8 mouse cellular contexts compared by ENCODE assay signal in the genomic region with DNA sequence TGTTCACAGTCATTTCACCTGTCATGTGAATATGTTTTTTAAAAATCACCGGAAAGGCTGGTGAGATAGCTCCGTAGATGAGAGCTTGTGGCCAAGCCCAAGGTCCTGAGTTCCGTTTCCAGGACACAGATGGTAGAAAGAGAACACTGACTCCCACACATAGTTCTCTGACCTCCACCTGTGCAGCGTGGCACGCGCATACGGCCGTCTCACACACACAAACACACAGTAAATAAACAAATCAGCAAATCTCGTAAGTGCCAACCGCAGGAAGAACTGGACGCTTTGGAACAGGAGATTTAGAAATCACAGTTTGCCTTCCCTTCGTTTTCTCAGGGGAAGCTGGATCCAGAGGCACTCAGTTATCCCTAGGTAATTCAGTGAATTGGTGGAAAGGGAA. TPM values are rescaled to one million over a fixed set of nuclear protein-coding genes. Genes with fewer than 3 reads are reported as not detected.
DNase-seq lines count a peak whose midpoint lies in the region; ATAC-seq and TF ChIP-seq lines count a peak whose summit lies in the region.

No protein-coding gene starts in this region.

- WGBS in spleen, adult 2 months = 80% methylated on average over 12 of the region's 12 CpGs
- WGBS in liver, embryonic 11.5 days = 76% methylated on average over 12 of the region's 12 CpGs
- WGBS in stomach, postnatal 0 days = 59% methylated on average over 12 of the region's 12 CpGs

- peaks cover 91% of the 10 kb centered on the region for H3K4me1 ChIP-seq in erythroblast, embryonic 14.5 days (ENCODE audit: control insufficient read depth)
- peaks cover 42% of the 10 kb centered on the region for H3K4me1 ChIP-seq in spleen, adult 2 months (ENCODE audit: control insufficient read depth, insufficient read depth, insufficient read length)
- peaks cover 43% of the 10 kb centered on the region for H3K4me1 ChIP-seq in liver, embryonic 11.5 days (replicated peaks; ENCODE audit: control insufficient read depth, insufficient read depth, low read length)
- peaks cover 26% of the 10 kb centered on the region for H3K4me1 ChIP-seq in stomach, postnatal 0 days (replicated peaks; ENCODE audit: control insufficient read depth, insufficient read depth)

- TF ChIP-seq EP300 in stomach, postnatal 0 days (optimal IDR thresholded peaks at IDR 0.05) = no peak

- peaks cover 9% of the 10 kb centered on the region for H3K27me3 ChIP-seq in erythroblast, embryonic 14.5 days (ENCODE audit: control insufficient read depth)
- no peaks in the 10 kb centered on the region for H3K27me3 ChIP-seq in spleen, adult 2 months (ENCODE audit: control insufficient read depth, insufficient read depth, low read length)
- no peaks in the 10 kb centered on the region for H3K27me3 ChIP-seq in liver, embryonic 11.5 days (replicated peaks; ENCODE audit: control insufficient read depth, insufficient read depth, low read length)
- H3K27me3 ChIP-seq in stomach, postnatal 0 days (ENCODE audit: control insufficient read depth, insufficient read depth, low read length) = no peaks in the 10 kb centered on the region

- ATAC-seq in erythroblast, adult 5-6 weeks (replicated peaks; ENCODE audit: low FRiP score, poor library complexity, severe bottlenecking) = no peak
- no peak for ATAC-seq in liver, embryonic 11.5 days (replicated peaks; ENCODE audit: low FRiP score)
- ATAC-seq in stomach, postnatal 0 days (ENCODE audit: low FRiP score, low TSS enrichment) = no peak
- ATAC-seq in CD4-positive, CD25-positive, alpha-beta regulatory T cell, adult 4 months = no peak

- H3K9me3 ChIP-seq in erythroblast, embryonic 14.5 days (ENCODE audit: control insufficient read depth, low read length) = no peaks in the 10 kb centered on the region
- no peaks in the 10 kb centered on the region for H3K9me3 ChIP-seq in liver, embryonic 11.5 days (ENCODE audit: control insufficient read depth, low read length)
- H3K9me3 ChIP-seq in stomach, postnatal 0 days (ENCODE audit: control insufficient read depth, low read length) = no peaks in the 10 kb centered on the region

- H3K36me3 ChIP-seq in erythroblast, embryonic 14.5 days (ENCODE audit: control insufficient read depth) = peaks cover 13% of the 10 kb centered on the region
- no peaks in the 10 kb centered on the region for H3K36me3 ChIP-seq in spleen, adult 2 months (ENCODE audit: control insufficient read depth, insufficient read depth, low read length)
- H3K36me3 ChIP-seq in liver, embryonic 11.5 days (ENCODE audit: control insufficient read depth, insufficient read depth, low read length) = no peaks in the 10 kb centered on the region
- H3K36me3 ChIP-seq in stomach, postnatal 0 days (ENCODE audit: control insufficient read depth, insufficient read depth, low read length) = no peaks in the 10 kb centered on the region

- H3K9ac ChIP-seq in liver, embryonic 11.5 days (ENCODE audit: low read depth, low read length) = no peak overlapping the region
- peak overlapping the region; percentile 79 for H3K9ac ChIP-seq in stomach, postnatal 0 days (ENCODE audit: low read length)

- peak overlapping the region; percentile 89 for H3K4me3 ChIP-seq in erythroblast, embryonic 14.5 days (replicated peaks)
- H3K4me3 ChIP-seq in spleen, adult 2 months (ENCODE audit: extremely low read depth, insufficient read depth, insufficient read length) = no peak overlapping the region
- H3K4me3 ChIP-seq in liver, embryonic 11.5 days (ENCODE audit: low read depth, low read length) = peak overlapping the region; percentile 45
- H3K4me3 ChIP-seq in stomach, postnatal 0 days (ENCODE audit: low read depth, low read length) = peak overlapping the region; percentile 61

- TF ChIP-seq POLR2A in spleen, adult 2 months (IDR thresholded peaks at IDR 0.05; ENCODE audit: low read depth, low read length) = no peak

- H3K27ac ChIP-seq in spleen, adult 2 months (ENCODE audit: insufficient read depth, low read length) = 0 out of 2 replicates have a peak overlapping the region, but pooled peaks have one; percentile 14
- H3K27ac ChIP-seq in liver, embryonic 11.5 days (ENCODE audit: low read depth, low read length) = no peak overlapping the region
- peak overlapping the region; percentile 93 for H3K27ac ChIP-seq in stomach, postnatal 0 days (replicated peaks)

- DNase-seq in spleen, adult 2 months (ENCODE audit: low read depth in 1 of 2, low spot score in 2 of 2) = no peak
- DNase-seq in spleen, postnatal 14 days (ENCODE audit: low spot score in 2 of 2) = no peak
- no peak for DNase-seq in liver, embryonic 11.5 days (ENCODE audit: low spot score)
- no peak for DNase-seq in stomach, postnatal 0 days (ENCODE audit: low spot score)
- DNase-seq in gastrocnemius, postnatal 25 days = no peak

- peak overlapping the region; percentile 96 for H3K4me2 ChIP-seq in liver, embryonic 11.5 days
- H3K4me2 ChIP-seq in stomach, postnatal 0 days (replicated peaks; ENCODE audit: low read depth) = peak overlapping the region; percentile 78

- no peak for TF ChIP-seq CTCF in spleen, adult 2 months (IDR thresholded peaks at IDR 0.05; ENCODE audit: extremely low read depth, insufficient read depth, insufficient read length, insufficient replicate concordance)
- no peak for TF ChIP-seq CTCF in stomach, postnatal 0 days (IDR thresholded peaks at IDR 0.05; ENCODE audit: low read depth)

RNA-seq across cellular contexts. Expression of gene Sema4b, which starts 0.9 kb away (rescaled TPM):
- polyA plus RNA-seq in erythroblast, embryonic 14.5 days (2012) = 3.1 and 3.2 TPM in 2 replicates
- 19.9 and 22.1 TPM in 2 replicates for total RNA-seq in erythroblast, adult 5-6 weeks (2015; ENCODE audit: low replicate concordance)
- total RNA-seq in erythroblast, adult 5-6 weeks (2017; ENCODE audit: low replicate concordance) = 33.7 and 49.8 TPM in 2 replicates
- polyA plus RNA-seq in spleen, adult 2 months (2012; rRNA removed) = 69.5 and 81.3 TPM in 2 replicates
- polyA plus RNA-seq in liver, embryonic 11.5 days (2014; fragmentation: Nextera tagmentation; extraction: Ambion mirVana) = 11.7 and 12.9 TPM in 2 replicates
- 19.4 and 19.9 TPM in 2 replicates for polyA plus RNA-seq in stomach, postnatal 0 days (2015; fragmentation: Nextera tagmentation; extraction: Ambion mirVana)
- polyA plus RNA-seq in CD4-positive, CD25-positive, alpha-beta regulatory T cell, adult 4 months (2017; shearing (Covaris generic)) = 10 to 100 TPM; 19.2 to 26.0 TPM
- 1 to 10 TPM; 1.6 to 2.5 TPM for total RNA-seq in gastrocnemius, postnatal 25 days (2021)

RNA-seq across cellular contexts. Expression of gene Cib1, which starts 45.1 kb away (rescaled TPM):
- 9.1 and 10.7 TPM in 2 replicates for polyA plus RNA-seq in erythroblast, embryonic 14.5 days (2012)
- total RNA-seq in erythroblast, adult 5-6 weeks (2015; ENCODE audit: low replicate concordance) = 21.3 and 41.8 TPM in 2 replicates
- total RNA-seq in erythroblast, adult 5-6 weeks (2017; ENCODE audit: low replicate concordance) = 29.8 and 37.1 TPM in 2 replicates
- polyA plus RNA-seq in spleen, adult 2 months (2012; rRNA removed) = 117 and 118 TPM in 2 replicates
- 113 and 114 TPM in 2 replicates for polyA plus RNA-seq in liver, embryonic 11.5 days (2014; fragmentation: Nextera tagmentation; extraction: Ambion mirVana)
- polyA plus RNA-seq in stomach, postnatal 0 days (2015; fragmentation: Nextera tagmentation; extraction: Ambion mirVana) = 187 and 189 TPM in 2 replicates
- polyA plus RNA-seq in CD4-positive, CD25-positive, alpha-beta regulatory T cell, adult 4 months (2017; shearing (Covaris generic)) = 10 to 100 TPM; 86.5 to 98.1 TPM
- total RNA-seq in gastrocnemius, postnatal 25 days (2021) = 1 to 10 TPM; 5.8 to 8.5 TPM

RNA-seq across cellular contexts. Expression of gene Gdpgp1, which starts 45.2 kb away (rescaled TPM):
- polyA plus RNA-seq in erythroblast, embryonic 14.5 days (2012) = 0.06 and 0.17 TPM in 2 replicates
- 0.77 TPM in 1 of 2 replicates, not detected in the other for total RNA-seq in erythroblast, adult 5-6 weeks (2015; ENCODE audit: low replicate concordance)
- 0.94 and 2.0 TPM in 2 replicates for total RNA-seq in erythroblast, adult 5-6 weeks (2017; ENCODE audit: low replicate concordance)
- 3.0 and 3.7 TPM in 2 replicates for polyA plus RNA-seq in spleen, adult 2 months (2012; rRNA removed)
- polyA plus RNA-seq in liver, embryonic 11.5 days (2014; fragmentation: Nextera tagmentation; extraction: Ambion mirVana) = 6.5 and 7.4 TPM in 2 replicates
- 2.9 and 3.2 TPM in 2 replicates for polyA plus RNA-seq in stomach, postnatal 0 days (2015; fragmentation: Nextera tagmentation; extraction: Ambion mirVana)
- 10 to 100 TPM in 1 of 2 experiments, 1 to 10 TPM in 1; 8.4 to 11.4 TPM for polyA plus RNA-seq in CD4-positive, CD25-positive, alpha-beta regulatory T cell, adult 4 months (2017; shearing (Covaris generic))
- under 1 TPM; 0.77 to 0.91 TPM for total RNA-seq in gastrocnemius, postnatal 25 days (2021)

RNA-seq across cellular contexts. Expression of gene Ttll13, which starts 58.7 kb away (rescaled TPM):
- 0.06 and 0.42 TPM in 2 replicates for polyA plus RNA-seq in erythroblast, embryonic 14.5 days (2012)
- not detected in 2 replicates for total RNA-seq in erythroblast, adult 5-6 weeks (2015; ENCODE audit: low replicate concordance)
- 1.5 TPM in 1 of 2 replicates, not detected in the other for total RNA-seq in erythroblast, adult 5-6 weeks (2017; ENCODE audit: low replicate concordance)
- polyA plus RNA-seq in spleen, adult 2 months (2012; rRNA removed) = 0.25 and 0.31 TPM in 2 replicates
- polyA plus RNA-seq in liver, embryonic 11.5 days (2014; fragmentation: Nextera tagmentation; extraction: Ambion mirVana) = 0.52 and 1.6 TPM in 2 replicates
- 1.2 TPM in 2 replicates for polyA plus RNA-seq in stomach, postnatal 0 days (2015; fragmentation: Nextera tagmentation; extraction: Ambion mirVana)
- polyA plus RNA-seq in CD4-positive, CD25-positive, alpha-beta regulatory T cell, adult 4 months (2017; shearing (Covaris generic)) = under 1 TPM in 1 of 2 experiments, not detected in 1; 0.94 TPM
- not detected for total RNA-seq in gastrocnemius, postnatal 25 days (2021)
